Mouse (Mus musculus): Measurements from ENCODE around the gene Runx1. TPM values are rescaled to one million over a fixed set of nuclear protein-coding genes. Genes with fewer than 3 reads are reported as not detected.

Runx1 gene
- polyA plus RNA-seq, 1 experiment, result 0.62 TPM

DNA sequence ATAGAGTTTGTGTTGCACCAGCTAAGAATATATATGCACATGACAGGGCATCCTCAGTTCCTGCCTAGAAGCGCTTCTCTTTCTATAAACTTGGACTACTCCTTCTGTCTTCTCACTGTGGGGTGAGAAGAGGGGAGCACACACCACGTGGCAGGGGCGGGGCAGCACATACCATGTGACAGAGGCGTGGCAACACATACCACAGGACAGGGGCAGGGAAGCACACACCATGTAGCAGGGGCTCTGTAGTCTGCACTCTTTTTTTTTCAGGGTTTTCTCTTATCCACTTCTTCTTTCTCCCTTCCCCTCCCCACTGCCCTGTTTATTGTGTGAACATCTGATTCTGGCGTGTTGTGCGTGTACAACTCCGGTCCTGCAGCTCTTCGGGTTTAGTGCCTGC, 186.9 kb downstream of the Runx1 start:
- TF ChIP-seq POLR2A (IDR thresholded peaks at IDR 0.05; ENCODE audit: control insufficient read depth, low read depth, low read length), result no peak
- TF ChIP-seq CTCF (IDR thresholded peaks at IDR 0.05; ENCODE audit: control insufficient read depth, insufficient read depth, insufficient replicate concordance, low read depth, low read length), result no peak
- Histone ChIP-seq H3K4me1 (ENCODE audit: control insufficient read depth, insufficient read depth, low read length) (peaks cover 4% of the 10 kb centered on the region), H3K27me3 (ENCODE audit: control insufficient read depth, insufficient read depth, low read length) (no peaks in the 10 kb centered on the region)

GRCm38 (mm10) chr16:92637033-92637432, 188.9 kb downstream of the Runx1 start:
- TF ChIP-seq POLR2A (IDR thresholded peaks at IDR 0.05; ENCODE audit: control insufficient read depth, low read depth, low read length) (no peak), CTCF (IDR thresholded peaks at IDR 0.05; ENCODE audit: control insufficient read depth, insufficient read depth, insufficient replicate concordance, low read depth, low read length) (no peak)
- H3K27me3 ChIP-seq (ENCODE audit: control insufficient read depth, insufficient read depth, low read length), result no peaks in the 10 kb centered on the region
- no peak overlapping the region for H3K4me3 ChIP-seq (ENCODE audit: control insufficient read depth, low read depth, low read length)
- H3K27ac ChIP-seq (ENCODE audit: control insufficient read depth, insufficient read depth, low read depth, low read length), result no peak overlapping the region
- H3K4me1 ChIP-seq (ENCODE audit: control insufficient read depth, insufficient read depth, low read length), result no peaks in the 10 kb centered on the region
- H3K36me3 ChIP-seq (ENCODE audit: control insufficient read depth, insufficient read depth, low read length), result no peaks in the 10 kb centered on the region

More for the DNA sequence above, 186.9 kb downstream of the Runx1 start:
- no peak overlapping the region for H3K4me3 ChIP-seq (ENCODE audit: control insufficient read depth, low read depth, low read length)
- H3K27ac ChIP-seq (ENCODE audit: control insufficient read depth, insufficient read depth, low read depth, low read length), result no peak overlapping the region
- H3K36me3 ChIP-seq (ENCODE audit: control insufficient read depth, insufficient read depth, low read length), result no peaks in the 10 kb centered on the region

DNA sequence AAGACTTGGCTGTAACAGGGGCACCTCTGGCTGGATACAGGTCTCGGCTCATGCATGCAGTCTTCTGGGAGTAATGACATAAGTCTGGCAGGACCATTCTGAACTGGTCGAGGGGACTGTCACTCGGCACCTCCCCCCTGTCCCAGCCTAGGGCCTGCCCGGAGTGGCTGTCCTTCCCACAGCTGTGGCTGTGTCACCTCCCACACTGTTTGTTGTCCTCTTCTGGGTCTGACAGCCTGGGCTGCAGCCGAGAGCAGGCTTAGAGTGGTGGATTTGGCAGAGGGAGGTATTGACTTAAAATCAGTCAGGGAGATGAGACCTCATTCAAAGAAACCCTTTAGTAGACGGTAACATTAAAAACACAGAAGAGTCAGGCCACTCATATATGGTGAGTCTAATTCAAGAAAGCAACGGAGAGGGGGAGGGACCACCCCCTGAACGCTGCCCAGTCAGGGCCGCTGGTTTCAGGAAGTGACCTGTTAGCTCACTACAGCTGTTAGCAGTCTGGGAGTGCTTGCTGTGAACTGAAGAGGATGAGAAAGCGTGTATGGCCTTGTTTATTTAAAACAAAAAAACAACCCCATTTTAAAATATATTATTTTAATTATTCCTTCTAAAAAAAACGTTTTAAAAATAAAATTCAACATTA, 193.7 kb downstream of the Runx1 start:
- H3K27ac ChIP-seq (ENCODE audit: control insufficient read depth, insufficient read depth, low read depth, low read length), result no peak overlapping the region
- H3K36me3 ChIP-seq (ENCODE audit: control insufficient read depth, insufficient read depth, low read length), result no peaks in the 10 kb centered on the region
- no peaks in the 10 kb centered on the region for H3K27me3 ChIP-seq (ENCODE audit: control insufficient read depth, insufficient read depth, low read length)
- no peak overlapping the region for H3K4me3 ChIP-seq (ENCODE audit: control insufficient read depth, low read depth, low read length)
- TF ChIP-seq CTCF (IDR thresholded peaks at IDR 0.05; ENCODE audit: control insufficient read depth, insufficient read depth, insufficient replicate concordance, low read depth, low read length) (no peak), POLR2A (IDR thresholded peaks at IDR 0.05; ENCODE audit: control insufficient read depth, low read depth, low read length) (no peak)
- no peaks in the 10 kb centered on the region for H3K4me1 ChIP-seq (ENCODE audit: control insufficient read depth, insufficient read depth, low read length)

DNA sequence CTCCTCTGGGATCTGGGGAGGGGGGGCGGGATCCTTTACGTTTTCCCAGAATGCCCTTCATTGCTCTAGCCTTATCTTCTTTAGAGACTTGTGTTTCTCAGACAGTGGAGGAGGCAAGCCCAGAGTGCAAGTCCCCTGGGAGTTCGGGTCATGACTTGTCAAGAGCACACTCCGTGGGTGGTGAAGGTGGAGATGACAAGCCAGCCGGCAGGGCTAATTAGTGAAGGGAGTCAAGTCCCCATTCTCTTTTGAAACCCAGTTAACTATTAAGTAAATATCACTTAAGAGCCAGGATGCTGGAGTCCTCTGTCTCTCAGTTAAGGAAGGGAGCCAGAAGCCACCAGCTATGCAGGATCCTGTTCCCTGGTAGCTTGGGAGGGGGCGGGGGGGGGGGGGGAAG, 194.3 kb downstream of the Runx1 start:
- Histone ChIP-seq H3K27me3 (ENCODE audit: control insufficient read depth, insufficient read depth, low read length) (no peaks in the 10 kb centered on the region), H3K36me3 (ENCODE audit: control insufficient read depth, insufficient read depth, low read length) (no peaks in the 10 kb centered on the region), H3K4me1 (ENCODE audit: control insufficient read depth, insufficient read depth, low read length) (no peaks in the 10 kb centered on the region), H3K27ac (ENCODE audit: control insufficient read depth, insufficient read depth, low read depth, low read length) (no peak overlapping the region), H3K4me3 (ENCODE audit: control insufficient read depth, low read depth, low read length) (no peak overlapping the region)
- TF ChIP-seq CTCF (IDR thresholded peaks at IDR 0.05; ENCODE audit: control insufficient read depth, insufficient read depth, insufficient replicate concordance, low read depth, low read length) (no peak), POLR2A (IDR thresholded peaks at IDR 0.05; ENCODE audit: control insufficient read depth, low read depth, low read length) (no peak)

DNA sequence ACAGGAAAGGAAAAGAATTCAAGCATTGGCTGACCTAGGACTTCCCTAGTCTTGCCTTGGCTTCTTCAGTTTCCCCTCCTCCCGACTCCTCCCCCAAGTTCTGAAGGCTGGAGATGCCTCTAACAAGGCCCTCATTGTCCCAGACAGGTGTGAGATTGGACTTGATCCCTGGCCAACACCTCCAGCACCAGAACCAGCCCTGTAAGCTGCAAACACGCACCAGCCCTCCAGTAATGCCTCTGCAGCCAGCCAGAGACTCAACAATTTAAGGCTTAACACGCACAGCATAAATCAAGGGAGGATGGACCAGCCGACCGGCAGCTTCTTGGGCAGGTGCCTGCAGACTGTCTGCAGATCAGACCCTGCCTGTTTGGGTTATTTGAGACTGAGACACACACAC, 195.0 kb downstream of the Runx1 start:
- H3K27ac ChIP-seq (ENCODE audit: control insufficient read depth, insufficient read depth, low read depth, low read length), result no peak overlapping the region
- no peaks in the 10 kb centered on the region for H3K27me3 ChIP-seq (ENCODE audit: control insufficient read depth, insufficient read depth, low read length)
- H3K36me3 ChIP-seq (ENCODE audit: control insufficient read depth, insufficient read depth, low read length), result no peaks in the 10 kb centered on the region
- no peak overlapping the region for H3K4me3 ChIP-seq (ENCODE audit: control insufficient read depth, low read depth, low read length)
- H3K4me1 ChIP-seq (ENCODE audit: control insufficient read depth, insufficient read depth, low read length), result no peaks in the 10 kb centered on the region
- TF ChIP-seq POLR2A (IDR thresholded peaks at IDR 0.05; ENCODE audit: control insufficient read depth, low read depth, low read length) (no peak), CTCF (IDR thresholded peaks at IDR 0.05; ENCODE audit: control insufficient read depth, insufficient read depth, insufficient replicate concordance, low read depth, low read length) (no peak)

- TF ChIP-seq POLR2A (IDR thresholded peaks at IDR 0.05; ENCODE audit: control insufficient read depth, low read depth, low read length) (no peak), CTCF (IDR thresholded peaks at IDR 0.05; ENCODE audit: control insufficient read depth, insufficient read depth, insufficient replicate concordance, low read depth, low read length) (no peak)
- no peak overlapping the region for H3K4me3 ChIP-seq (ENCODE audit: control insufficient read depth, low read depth, low read length)
- no peaks in the 10 kb centered on the region for H3K27me3 ChIP-seq (ENCODE audit: control insufficient read depth, insufficient read depth, low read length)
- H3K36me3 ChIP-seq (ENCODE audit: control insufficient read depth, insufficient read depth, low read length), result no peaks in the 10 kb centered on the region
- H3K4me1 ChIP-seq (ENCODE audit: control insufficient read depth, insufficient read depth, low read length), result no peaks in the 10 kb centered on the region
- H3K27ac ChIP-seq (ENCODE audit: control insufficient read depth, insufficient read depth, low read depth, low read length), result no peak overlapping the region
These were observed 196.1 kb downstream of the Runx1 start for GRCm38 (mm10) chr16:92629829-92630228.

DNA sequence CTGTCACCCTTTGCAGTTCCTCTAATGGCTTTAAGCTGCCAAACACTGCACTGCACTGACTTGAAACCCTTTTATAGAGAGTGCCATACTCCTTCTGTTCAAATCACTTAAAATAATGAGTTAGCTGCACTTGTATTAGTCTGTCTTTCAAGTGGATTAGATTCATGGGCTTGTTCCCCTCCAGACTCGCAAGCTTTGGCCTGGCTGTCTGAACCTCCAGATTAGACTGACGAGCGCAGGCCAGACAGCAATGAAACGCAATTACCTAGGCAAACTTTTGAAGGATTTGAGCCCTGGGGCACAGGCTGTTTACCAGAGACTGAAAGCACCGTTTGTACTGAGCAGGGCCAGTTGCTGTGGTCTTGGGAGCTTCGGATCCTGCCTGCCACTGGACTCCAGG, 198.7 kb downstream of the Runx1 start:
- no peaks in the 10 kb centered on the region for H3K36me3 ChIP-seq (ENCODE audit: control insufficient read depth, insufficient read depth, low read length)
- TF ChIP-seq POLR2A (IDR thresholded peaks at IDR 0.05; ENCODE audit: control insufficient read depth, low read depth, low read length) (no peak), CTCF (IDR thresholded peaks at IDR 0.05; ENCODE audit: control insufficient read depth, insufficient read depth, insufficient replicate concordance, low read depth, low read length) (no peak)
- no peaks in the 10 kb centered on the region for H3K27me3 ChIP-seq (ENCODE audit: control insufficient read depth, insufficient read depth, low read length)
- H3K27ac ChIP-seq (ENCODE audit: control insufficient read depth, insufficient read depth, low read depth, low read length), result no peak overlapping the region
- no peak overlapping the region for H3K4me3 ChIP-seq (ENCODE audit: control insufficient read depth, low read depth, low read length)
- H3K4me1 ChIP-seq (ENCODE audit: control insufficient read depth, insufficient read depth, low read length), result no peaks in the 10 kb centered on the region
